Comparison of ENCODE assay signal across 23 mouse cellular contexts in the genomic region with DNA sequence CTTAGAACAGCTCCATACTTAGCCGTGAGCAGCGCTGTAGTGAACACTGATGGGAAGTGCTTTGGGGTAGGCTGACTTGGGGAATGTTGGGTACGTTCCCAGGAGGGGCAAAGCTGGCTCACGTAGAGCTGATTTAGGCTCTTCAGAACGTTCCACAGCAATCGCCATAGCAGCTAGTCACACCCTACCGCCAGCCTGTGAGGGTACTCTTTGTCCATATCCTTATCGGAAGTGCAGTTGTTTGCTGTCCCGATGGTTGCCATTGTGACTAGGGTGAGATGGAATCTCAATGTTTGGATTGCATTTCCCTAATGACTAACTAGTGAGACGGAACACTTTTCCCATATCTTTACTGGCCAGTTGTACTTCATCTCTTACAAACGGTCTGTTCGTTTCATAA.
DNase-seq lines count a peak whose midpoint lies in the region; ATAC-seq and TF ChIP-seq lines count a peak whose summit lies in the region.
"Had no signal": no experiment of that assay in that cellular context is flagged by ENCODE, and none has a peak within 500 bp of the region (broad histone marks: within the 10 kb centered on the region; RNA-seq: fewer than 3 reads in every experiment).

No protein-coding gene starts in this region.

- WGBS in stomach, embryonic 15.5 days, result 44% methylated on average over 12 of the region's 12 CpGs

- no peak for TF ChIP-seq POLR2A in brain, embryonic 14.5 days (IDR thresholded peaks at IDR 0.05; ENCODE audit: borderline replicate concordance, extremely low read depth, insufficient read depth, insufficient read length, poor library complexity, severe bottlenecking)

- DNase-seq in brain, embryonic 14.5 days (ENCODE audit: low read depth), result peak; percentile 28
- DNase-seq in lung, adult 18-20 months, result peak; percentile 33 to 69
- DNase-seq in lung, postnatal 10 days, result peak; percentile 54
- no peak for DNase-seq in Muller cell, postnatal 12 days (ENCODE audit: inconsistent ontology term)
- no peak for DNase-seq in layer of hippocampus, postnatal 14 days (ENCODE audit: low spot score in 2 of 2)
- DNase-seq: adrenal gland, postnatal 14 days; cerebellum, adult 9-11 months; gastrocnemius, adult 2 months; kidney, adult 11 months; liver; right cerebral cortex, adult 18-20 months; right cerebral cortex, postnatal 4 days; thymus, postnatal 36 days had no signal

- H3K9ac ChIP-seq in stomach, embryonic 15.5 days, result no peak overlapping the region
- H3K9ac ChIP-seq: heart, embryonic 15.5 days; liver, embryonic 15.5 days; midbrain, embryonic 12.5 days; neural tube, embryonic 15.5 days had no signal

- H3K27ac ChIP-seq in stomach, embryonic 15.5 days, result no peak overlapping the region
- H3K27ac ChIP-seq: gastrocnemius, adult 2 months; heart, embryonic 15.5 days; hindbrain, embryonic 10.5 days; kidney, postnatal 0 days; limb, embryonic 10.5 days; liver, embryonic 15.5 days; midbrain, embryonic 12.5 days; neural tube, embryonic 15.5 days had no signal

- no peaks in the 10 kb centered on the region for H3K27me3 ChIP-seq in stomach, embryonic 15.5 days (replicated peaks)
- H3K27me3 ChIP-seq: heart, embryonic 15.5 days; liver, embryonic 15.5 days; midbrain, embryonic 12.5 days; neural tube, embryonic 15.5 days had no signal

- TF ChIP-seq CTCF in brain, embryonic 14.5 days (IDR thresholded peaks at IDR 0.05; ENCODE audit: borderline replicate concordance, extremely low read depth, insufficient read depth, insufficient read length), result no peak

- no peaks in the 10 kb centered on the region for H3K9me3 ChIP-seq in stomach, embryonic 15.5 days
- H3K9me3 ChIP-seq: heart, embryonic 15.5 days; hindbrain, embryonic 10.5 days; limb, embryonic 10.5 days; liver, embryonic 15.5 days; midbrain, embryonic 12.5 days; neural tube, embryonic 15.5 days had no signal

- no peak overlapping the region for H3K4me3 ChIP-seq in stomach, embryonic 15.5 days (replicated peaks)
- H3K4me3 ChIP-seq: gastrocnemius, adult 2 months; heart, embryonic 15.5 days; hindbrain, embryonic 10.5 days; limb, embryonic 10.5 days; liver, embryonic 15.5 days; midbrain, embryonic 12.5 days; neural tube, embryonic 15.5 days had no signal

- H3K4me1 ChIP-seq in stomach, embryonic 15.5 days, result no peaks in the 10 kb centered on the region
- H3K4me1 ChIP-seq: hindbrain, embryonic 10.5 days; limb, embryonic 10.5 days; liver, embryonic 15.5 days; midbrain, embryonic 12.5 days; neural tube, embryonic 15.5 days had no signal

- H3K4me2 ChIP-seq in stomach, embryonic 15.5 days, result no peak overlapping the region
- H3K4me2 ChIP-seq: heart, embryonic 15.5 days; liver, embryonic 15.5 days; midbrain, embryonic 12.5 days; neural tube, embryonic 15.5 days had no signal

- peak; percentile 75 for ATAC-seq in stomach, embryonic 15.5 days (ENCODE audit: insufficient read depth, low FRiP score, low read depth)
- ATAC-seq in cerebellum, adult (ENCODE audit: insufficient number of reproducible peaks, low FRiP score, low TSS enrichment), result no peak
- ATAC-seq: hindbrain, embryonic 16.5 days had no signal

- H3K36me3 ChIP-seq in stomach, embryonic 15.5 days, result no peaks in the 10 kb centered on the region
- H3K36me3 ChIP-seq: heart, embryonic 15.5 days; hindbrain, embryonic 10.5 days; limb, embryonic 10.5 days; liver, embryonic 15.5 days; midbrain, embryonic 12.5 days; neural tube, embryonic 15.5 days had no signal

Comparison
In these comparisons a context has a peak if more than half of its experiments do, and no peak if none do; other contexts are left out.
1. DNase-seq: peak in brain, embryonic 14.5 days (single experiment), lung, adult 18-20 months (2 of 2) and lung, postnatal 10 days (single experiment); none in Muller cell, postnatal 12 days (single experiment) and layer of hippocampus, postnatal 14 days (0 of 2).